Mouse (Mus musculus) splenic B cell, adult 2 months (primary cell): ENCODE measurements at regions not wholly inside any gene's neighbourhood (a gene's known extent, or its start where the extent isn't known, plus 50 kb on each side); places are given as distances from the start of the nearest gene placed in this dataset.

Experiments used
- DNase-seq: peaks from one replicate; pipeline ENCODE4 v3.0.0-alpha.2; 2011; ENCODE audit warnings: low read depth, low spot score
- H3K27me3 ChIP-seq: 2 replicates; pipeline ENCODE4 v1.6.1; 2012; ENCODE audit warnings: mild to moderate bottlenecking, low read length, moderate library complexity, mixed read lengths; ENCODE audit not compliant: control insufficient read depth, poor library complexity, insufficient read depth, severe bottlenecking
- H3K36me3 ChIP-seq: 2 replicates; pipeline ENCODE4 v1.6.1; 2012; ENCODE audit warnings: mild to moderate bottlenecking, low read length, moderate library complexity, mixed read lengths; ENCODE audit not compliant: control insufficient read depth, poor library complexity, insufficient read depth, severe bottlenecking

GRCm38 (mm10) chr15:5414401-5414800 is 170.4 kb upstream of the Ptger4 start:
- no peaks in the 10 kb centered on the region for H3K27me3 ChIP-seq
- peak; percentile 85 for DNase-seq
- no peaks in the 10 kb centered on the region for H3K36me3 ChIP-seq

DNA sequence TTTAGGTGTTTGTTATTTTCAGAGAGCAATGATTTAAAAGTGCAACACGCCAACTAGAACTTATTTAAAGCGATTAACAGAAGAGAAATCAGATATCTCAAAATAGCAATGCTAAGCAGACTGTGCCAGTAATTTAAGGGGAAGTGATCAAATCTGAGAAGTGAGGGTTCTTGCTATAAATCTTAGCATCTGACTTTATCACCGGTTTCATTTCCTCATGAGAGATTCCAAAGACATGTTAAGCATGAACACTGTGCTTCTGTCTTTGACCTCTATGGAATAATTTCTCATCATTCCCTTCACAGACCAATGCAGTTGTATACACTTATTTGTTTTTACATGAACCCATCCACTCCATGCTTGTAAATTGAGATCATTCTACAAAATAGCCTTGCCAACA is 172.0 kb upstream of the Ptger4 start:
- Histone ChIP-seq H3K27me3 (no peaks in the 10 kb centered on the region), H3K36me3 (no peaks in the 10 kb centered on the region)
- DNase-seq = peak; percentile 83

GRCm38 (mm10) chr15:5426641-5427040 is 182.7 kb upstream of the Ptger4 start:
- no peaks in the 10 kb centered on the region for H3K27me3 ChIP-seq
- no peaks in the 10 kb centered on the region for H3K36me3 ChIP-seq
- no peak for DNase-seq

DNA sequence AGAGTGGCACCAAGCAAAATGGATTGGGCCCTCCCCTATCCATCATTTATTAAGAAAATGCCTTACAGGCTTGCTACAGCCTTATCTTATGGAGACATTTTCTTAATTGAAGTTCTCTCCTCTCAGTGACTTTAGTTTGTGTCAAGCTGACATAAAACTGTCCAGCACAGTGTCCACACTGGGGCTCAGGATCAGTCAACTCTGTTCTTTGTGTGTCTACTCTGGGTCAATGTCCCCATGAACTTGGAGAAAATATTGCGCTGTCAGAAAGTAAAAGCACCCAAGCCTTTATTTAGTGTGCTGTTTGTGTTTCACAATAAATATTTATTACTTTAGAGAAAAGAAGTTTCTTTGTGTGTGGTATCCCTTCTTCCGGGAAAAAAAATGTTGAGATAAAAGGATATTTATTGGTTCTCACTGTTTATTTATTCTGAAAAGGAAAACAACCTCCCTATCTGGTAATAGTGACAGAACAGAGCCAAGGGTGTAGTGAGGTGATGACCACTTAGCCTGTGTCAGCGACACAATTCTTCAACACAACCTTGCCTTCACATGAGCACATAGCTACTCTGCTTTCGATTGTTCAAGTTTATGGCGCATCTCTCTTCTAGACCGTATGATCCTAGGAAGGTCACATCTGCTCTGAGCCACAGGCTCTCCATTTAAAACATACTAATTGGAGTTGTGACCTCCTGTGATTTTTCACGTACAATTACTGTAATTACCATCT is 183.5 kb upstream of the Ptger4 start:
- Histone ChIP-seq H3K27me3 (no peaks in the 10 kb centered on the region), H3K36me3 (no peaks in the 10 kb centered on the region)
- no peak for DNase-seq

DNA sequence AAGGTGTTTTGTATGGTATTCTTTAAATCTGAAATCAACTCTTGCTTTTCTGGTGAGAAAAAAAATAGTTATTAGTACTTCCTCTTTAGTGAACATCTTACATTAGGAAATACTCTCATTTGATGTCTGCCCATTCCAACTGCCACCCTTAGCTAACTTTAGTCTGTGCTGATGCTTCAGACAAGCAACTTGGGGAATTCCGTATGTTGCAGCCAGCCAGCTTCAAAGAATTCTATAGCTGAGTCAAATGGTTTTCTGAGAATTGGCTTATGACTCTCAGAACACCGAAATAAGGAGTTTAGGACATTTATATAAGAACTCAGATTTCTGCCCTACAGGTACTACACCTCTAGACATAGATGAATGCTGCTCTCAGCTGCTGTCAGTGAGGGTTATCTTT is 188.0 kb upstream of the Ptger4 start:
- H3K27me3 ChIP-seq = no peaks in the 10 kb centered on the region
- DNase-seq = no peak
- no peaks in the 10 kb centered on the region for H3K36me3 ChIP-seq

DNA sequence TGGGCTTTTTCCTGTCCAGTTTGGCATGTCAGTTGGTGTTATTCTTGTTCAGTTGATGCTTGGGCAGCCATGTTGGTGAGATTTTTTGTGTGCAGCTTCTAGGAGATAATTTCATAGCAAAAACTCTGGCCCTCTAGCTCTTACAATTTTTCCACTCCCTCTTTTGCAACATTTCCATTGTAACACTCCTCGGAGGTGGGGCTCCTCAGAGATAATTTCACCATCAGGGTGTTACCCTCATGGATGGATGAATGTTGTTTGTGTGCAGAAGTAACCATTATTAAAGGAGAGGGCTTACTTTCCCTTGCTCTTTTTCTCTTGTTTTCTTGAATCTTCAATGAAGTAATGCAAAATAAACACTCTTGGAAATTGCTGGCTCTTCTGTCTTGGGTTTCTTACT is 193.0 kb upstream of the Ptger4 start:
- no peaks in the 10 kb centered on the region for H3K36me3 ChIP-seq
- no peak for DNase-seq
- H3K27me3 ChIP-seq = no peaks in the 10 kb centered on the region

- Histone ChIP-seq H3K36me3 (no peaks in the 10 kb centered on the region), H3K27me3 (no peaks in the 10 kb centered on the region)
- peak; percentile 80 for DNase-seq
Measured at GRCm38 (mm10) chr15:5446040-5446755, 202.2 kb upstream of the Ptger4 start.

- H3K27me3 ChIP-seq = no peaks in the 10 kb centered on the region
- peak; percentile 81 for DNase-seq
- no peaks in the 10 kb centered on the region for H3K36me3 ChIP-seq
Measured at GRCm38 (mm10) chr15:5446756-5447314, 202.8 kb upstream of the Ptger4 start.

GRCm38 (mm10) chr15:5447707-5448496 is 203.9 kb upstream of the Ptger4 start:
- no peaks in the 10 kb centered on the region for H3K36me3 ChIP-seq
- no peaks in the 10 kb centered on the region for H3K27me3 ChIP-seq
- no peak for DNase-seq

- H3K36me3 ChIP-seq = no peaks in the 10 kb centered on the region
- DNase-seq = no peak
Measured at GRCm38 (mm10) chr15:5459083-5459482, 215.1 kb upstream of the Ptger4 start.

GRCm38 (mm10) chr15:5459580-5459979 is 215.6 kb upstream of the Ptger4 start:
- no peak for DNase-seq
- Histone ChIP-seq H3K27me3 (no peaks in the 10 kb centered on the region), H3K36me3 (no peaks in the 10 kb centered on the region)

More at GRCm38 (mm10) chr15:5459083-5459482, 215.1 kb upstream of the Ptger4 start:
- H3K27me3 ChIP-seq = no peaks in the 10 kb centered on the region

DNA sequence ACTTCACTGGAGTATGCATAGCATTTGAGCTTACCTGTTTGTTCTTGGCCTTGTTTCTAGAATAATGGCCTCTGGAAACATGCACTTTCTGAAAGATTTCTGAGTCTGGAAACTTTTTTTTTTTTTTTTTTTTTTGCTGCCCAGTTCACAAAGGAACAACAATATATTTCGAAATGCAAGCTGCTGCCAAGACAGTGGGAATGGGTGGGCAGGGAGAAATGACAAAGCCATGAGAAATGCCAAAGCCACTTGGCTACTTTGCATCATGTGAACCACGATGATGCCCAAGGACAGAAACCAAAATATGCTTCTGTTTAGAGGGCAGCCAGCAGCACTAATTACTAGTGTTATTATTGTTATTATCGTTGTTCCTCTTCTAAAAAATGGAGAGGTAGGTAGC is 218.7 kb upstream of the Ptger4 start:
- H3K36me3 ChIP-seq = no peaks in the 10 kb centered on the region
- no peak for DNase-seq
- H3K27me3 ChIP-seq = no peaks in the 10 kb centered on the region

DNA sequence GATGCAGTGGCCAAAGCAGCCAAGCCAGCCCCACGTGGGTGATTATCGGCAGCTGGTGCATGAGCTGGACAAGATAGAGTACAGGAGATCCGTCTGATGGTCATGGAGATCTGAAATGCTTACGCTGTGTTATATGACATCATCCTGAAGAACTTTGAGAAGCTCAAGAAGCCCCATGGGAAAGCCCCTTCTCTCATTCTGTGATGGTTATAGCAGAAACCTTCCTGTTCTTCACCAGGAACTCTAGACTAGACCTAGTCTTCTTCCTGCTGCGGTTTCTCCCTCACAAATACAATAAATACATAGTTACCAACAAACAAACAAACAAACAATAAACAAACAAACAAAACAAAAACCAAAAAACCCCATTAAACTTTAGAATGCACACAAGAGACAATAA is 220.7 kb upstream of the Ptger4 start:
- DNase-seq = peak; percentile 25
- H3K36me3 ChIP-seq = no peaks in the 10 kb centered on the region
- no peaks in the 10 kb centered on the region for H3K27me3 ChIP-seq

DNA sequence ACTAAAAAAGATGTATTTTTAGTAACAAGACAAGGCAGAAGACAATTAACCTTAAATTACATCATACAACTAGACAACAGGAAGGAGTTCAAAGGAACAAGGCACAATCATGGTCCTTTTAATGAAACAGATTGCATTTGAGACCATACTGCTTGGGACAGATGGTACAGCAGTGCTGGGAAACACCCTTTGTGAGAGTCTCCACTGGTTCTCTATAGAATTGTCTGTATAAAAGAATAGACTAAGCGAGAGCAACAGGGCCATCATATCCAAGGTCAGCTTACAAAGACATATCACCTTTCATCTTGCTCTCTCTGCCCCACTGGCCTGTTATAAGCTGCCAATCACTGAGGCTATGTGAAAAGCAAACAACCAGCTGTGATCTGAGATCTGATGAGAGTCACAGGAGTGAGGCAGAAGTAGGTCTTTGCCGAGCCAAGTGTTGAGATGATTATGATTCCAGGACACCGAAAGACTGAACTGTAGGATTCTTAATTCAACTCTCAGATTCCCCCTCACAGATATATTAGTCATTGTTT is 224.6 kb upstream of the Ptger4 start:
- Histone ChIP-seq H3K36me3 (no peaks in the 10 kb centered on the region), H3K27me3 (no peaks in the 10 kb centered on the region)
- DNase-seq = no peak
